Mouse (Mus musculus) CH12.LX (cell line): ENCODE results near the gene Clec12a. TPM values are rescaled to one million over a fixed set of nuclear protein-coding genes. Genes with fewer than 3 reads are reported as not detected.
A peak's percentile ranks its signal among the peaks of the same experiment; 100 is the strongest.

Experiments used
- DNase-seq: peaks from one replicate; pipeline ENCODE4 v3.0.0-alpha.2; 2013; ENCODE audit errors: extremely low read depth
- H3K27ac ChIP-seq: 2 replicates; pipeline ENCODE4 v1.5.1; 2012; ENCODE audit warnings: low read depth, mild to moderate bottlenecking, control low read depth, moderate library complexity; ENCODE audit not compliant: insufficient read depth
- H3K27me3 ChIP-seq: replicated peaks from 2 replicates; pipeline ENCODE3; 2012; ENCODE audit warnings: inconsistent platforms
- H3K36me3 ChIP-seq, 2 experiments: replicated peaks in 1 of 2; 2 replicates each; pipeline versions ENCODE3 to v1.6.1; 2012; ENCODE audit warnings: inconsistent platforms in 1 of 2, low read length in 1 of 2, mild to moderate bottlenecking in 1 of 2, mixed read lengths in 1 of 2, moderate library complexity in 1 of 2; ENCODE audit not compliant: control insufficient read depth in 1 of 2, insufficient read depth in 1 of 2
- H3K4me1 ChIP-seq, 2 experiments: 2 replicates each; pipeline ENCODE4 v1.6.1; 2012; ENCODE audit warnings: inconsistent platforms in 1 of 2, moderate library complexity in 1 of 2; ENCODE audit not compliant: insufficient read depth in 2 of 2, control insufficient read depth in 1 of 2
- H3K4me2 ChIP-seq: 2 replicates; pipeline ENCODE4 v1.6.1; 2012; ENCODE audit warnings: low read depth, mild to moderate bottlenecking, control low read depth; ENCODE audit not compliant: poor library complexity, insufficient read depth, severe bottlenecking
- H3K4me3 ChIP-seq, 3 experiments: fragments of 150-350 bp in 1 of 3; sonication (generic) in 1 of 3; replicated peaks in 1 of 3; 2 replicates each; pipeline versions ENCODE3 to v1.5.1; 2011 to 2012; ENCODE audit warnings: low read depth in 2 of 3, low read length in 2 of 3, mild to moderate bottlenecking in 2 of 3, moderate library complexity in 2 of 3, control low read depth in 1 of 3, improper control_type of control experiment in 1 of 3, inconsistent platforms in 1 of 3, mixed read lengths in 1 of 3; ENCODE audit not compliant: poor library complexity in 1 of 3
- H3K79me2 ChIP-seq: replicated peaks from 2 replicates; pipeline ENCODE4 v1.6.1; 2012; ENCODE audit warnings: mild to moderate bottlenecking, moderate library complexity; ENCODE audit not compliant: control insufficient read depth, poor library complexity, insufficient read depth, severe bottlenecking; ENCODE audit errors: extremely low read depth
- H3K9ac ChIP-seq: 2 replicates; pipeline ENCODE4 v1.6.1; 2012; ENCODE audit warnings: low read depth, mild to moderate bottlenecking, control low read depth, moderate library complexity; ENCODE audit not compliant: insufficient read depth
- H3K9me3 ChIP-seq: replicated peaks from 2 replicates; pipeline ENCODE3; 2012; ENCODE audit warnings: low read length, inconsistent platforms, mixed read lengths
- CHD1 ChIP-seq: IDR thresholded peaks from 2 replicates; pipeline ENCODE4 v1.6.1; 2012; ENCODE audit warnings: low read depth, low read length, improper control_type of control experiment, inconsistent platforms
- EP300 ChIP-seq: IDR thresholded peaks from 2 replicates; pipeline ENCODE4 v1.6.1; 2011; ENCODE audit warnings: low read length, improper control_type of control experiment
- ETS1 ChIP-seq: conservative IDR thresholded peaks from 2 replicates; pipeline ENCODE4 v1.6.1; 2012; ENCODE audit warnings: low read depth, mild to moderate bottlenecking, inconsistent platforms, low read length, improper control_type of control experiment, moderate library complexity
- JUN ChIP-seq: IDR thresholded peaks from 2 replicates; pipeline ENCODE4 v1.6.1; 2011; ENCODE audit warnings: low read depth, mild to moderate bottlenecking, low read length, improper control_type of control experiment, moderate library complexity; ENCODE audit not compliant: insufficient read depth
- KAT2A ChIP-seq: IDR thresholded peaks from 2 replicates; pipeline ENCODE4 v1.6.1; 2012; ENCODE audit warnings: low read length, improper control_type of control experiment, inconsistent platforms; ENCODE audit not compliant: insufficient replicate concordance
- MAFK ChIP-seq: IDR thresholded peaks from 2 replicates; pipeline ENCODE4 v1.6.1; 2011; ENCODE audit warnings: low read length, improper control_type of control experiment; ENCODE audit not compliant: insufficient replicate concordance
- MAZ ChIP-seq: IDR thresholded peaks from 2 replicates; pipeline ENCODE4 v1.6.1; 2012; ENCODE audit warnings: low read depth, mild to moderate bottlenecking, inconsistent platforms, low read length, improper control_type of control experiment, moderate library complexity
- MEF2A ChIP-seq: IDR thresholded peaks from 2 replicates; pipeline ENCODE4 v1.6.1; 2014; ENCODE audit warnings: low read depth, mild to moderate bottlenecking, inconsistent platforms, low read length, improper control_type of control experiment, borderline replicate concordance
- NELFE ChIP-seq: IDR thresholded peaks from 2 replicates; pipeline ENCODE4 v1.6.1; 2011; ENCODE audit warnings: low read depth, low read length, improper control_type of control experiment
- POLR2A ChIP-seq: IDR thresholded peaks from 2 replicates; pipeline ENCODE4 v1.6.1; 2011; ENCODE audit warnings: low read depth, mild to moderate bottlenecking, improper control_type of control experiment, low read length
- SMC3 ChIP-seq: IDR thresholded peaks from 2 replicates; pipeline ENCODE4 v1.6.1; 2011; ENCODE audit warnings: low read depth, low read length, improper control_type of control experiment
- TBP ChIP-seq: conservative IDR thresholded peaks from 2 replicates; pipeline ENCODE4 v1.6.1; 2011; ENCODE audit warnings: low read depth, low read length, improper control_type of control experiment
- TCF12 ChIP-seq: IDR thresholded peaks from 2 replicates; pipeline ENCODE4 v1.6.1; 2014; ENCODE audit warnings: low read depth, mild to moderate bottlenecking, inconsistent platforms, low read length, improper control_type of control experiment
- USF1 ChIP-seq: IDR thresholded peaks from 2 replicates; pipeline ENCODE4 v1.6.1; 2014; ENCODE audit warnings: low read depth, mild to moderate bottlenecking, inconsistent platforms, low read length, improper control_type of control experiment
- dilution Hi-C: fragments of 300-500 bp; cut with MboI; formaldehyde crosslinking; loops from 2 replicates; pipeline ENCODE4 v1.14.3; 2020; ENCODE audit warnings: low sequenced_read_pairs; ENCODE audit not compliant: extremely low pct_unique_long_range_greater_than_20kb, extremely low pct_ligation_motif_present
- in situ Hi-C: fragments of 300-500 bp; cut with MboI; formaldehyde crosslinking; loops from 3 replicates; pipeline ENCODE4 v1.14.3; 2019; ENCODE audit warnings: low sequenced_read_pairs, low pct_ligation_motif_present, low pct_unique_long_range_greater_than_20kb, mixed read lengths
- polyA plus RNA-seq: library from polyadenylated mRNA; unstranded; fragments of >175 nt; gene quantifications from 2 replicates; pipeline ENCODE4 v1.2.1, GENCODE M21; 2012; ENCODE audit warnings: low read depth; ENCODE audit not compliant: insufficient read length
- total RNA-seq, 2 experiments: library from RNA; depleted of rRNA; stranded (reverse); fragments of 300-350 nt in 1 of 2; fragments of >200 nt in 1 of 2; gene quantifications; 2 replicates each; pipeline ENCODE4 v1.2.3; 2012 to 2014

Clec12a gene
- total and polyA plus RNA-seq, 3 experiments: 1.7 to 11.9 (median 8.0) TPM

- no peak for DNase-seq
- Histone ChIP-seq H3K4me2 (no peak overlapping the region), H3K4me1 (no peaks in the 10 kb centered on the region), H3K27me3 (no peaks in the 10 kb centered on the region), H3K9me3 (no peaks in the 10 kb centered on the region), H3K79me2 (no peaks in the 10 kb centered on the region), H3K4me3 (no peak overlapping the region), H3K36me3 (no peaks in the 10 kb centered on the region), H3K27ac (no peak overlapping the region), H3K9ac (no peak overlapping the region)
- dilution Hi-C loops: no loop called here
- no peak for TF ChIP-seq NELFE
- TF ChIP-seq ETS1: no peak
- no peak for TF ChIP-seq TBP
- TF ChIP-seq USF1: no peak
- no peak for TF ChIP-seq KAT2A
- no peak for TF ChIP-seq CHD1
- TF ChIP-seq EP300: no peak
- in situ Hi-C loops: loop anchor here (10.0 kb wide), 1 partner anchor 131 kb away; the partner anchor contains the start of gene Tmem52b
These were observed 41.0 kb downstream of the Clec12a start for GRCm38 (mm10) chr6:129383466-129383865.

GRCm38 (mm10) chr6:129385000-129385399 lies 42.5 kb downstream of the Clec12a start:
- no peak overlapping the region for H3K27ac ChIP-seq
- no peaks in the 10 kb centered on the region for H3K36me3 ChIP-seq
- dilution Hi-C loops: no loop called here
- no peak for TF ChIP-seq EP300
- TF ChIP-seq TCF12: no peak
- no peaks in the 10 kb centered on the region for H3K27me3 ChIP-seq
- DNase-seq: no peak
- H3K9ac ChIP-seq: no peak overlapping the region
- H3K4me1 ChIP-seq: no peaks in the 10 kb centered on the region
- in situ Hi-C loops: loop anchor here (10.0 kb wide), 1 partner anchor 130 kb away; the partner anchor contains the start of gene Tmem52b
- peak overlapping the region; percentile 4; the same call in 1 of the 2 replicates for H3K4me2 ChIP-seq
- H3K9me3 ChIP-seq: no peaks in the 10 kb centered on the region
- no peak overlapping the region for H3K4me3 ChIP-seq
- H3K79me2 ChIP-seq: no peaks in the 10 kb centered on the region

- Histone ChIP-seq H3K9me3 (no peaks in the 10 kb centered on the region), H3K4me1 (no peaks in the 10 kb centered on the region), H3K36me3 (no peaks in the 10 kb centered on the region), H3K27me3 (no peaks in the 10 kb centered on the region)
- no peak for DNase-seq
- no peak for TF ChIP-seq MAFK
- TF ChIP-seq MEF2A: no peak
- no peak for TF ChIP-seq MAZ
- no peak for TF ChIP-seq POLR2A
- no peak for TF ChIP-seq KAT2A
- no peak for TF ChIP-seq JUN
- TF ChIP-seq SMC3: no peak
- no peak for TF ChIP-seq USF1
- no peak for TF ChIP-seq TBP
- TF ChIP-seq, all 38 proteins: peak for 0
- H3K4me3 ChIP-seq: no peak within 1 kb of the TSS
- dilution Hi-C loops: no loop called here
- in situ Hi-C loops: loop anchor here (10.0 kb wide), 1 partner anchor 129 kb away; the partner anchor contains the start of gene Tmem52b
- peak within 1 kb of the TSS; percentile 4; the same call in 1 of the 2 replicates for H3K4me2 ChIP-seq
- no peak within 1 kb of the TSS for H3K27ac ChIP-seq
- no peak within 1 kb of the TSS for H3K9ac ChIP-seq
- H3K79me2 ChIP-seq: no peaks in the 10 kb centered on the region
These were observed 43.3 kb downstream of the Clec12a start, which contains the start of gene Clec12b for GRCm38 (mm10) chr6:129385774-129386173. Gene Clec12b, minus strand, starts transcription at chr6:129385874.
